Mouse (Mus musculus) forebrain, embryonic 15.5 days (tissue): ENCODE results near the gene Ttc29. TPM values are rescaled to one million over a fixed set of nuclear protein-coding genes. Genes with fewer than 3 reads are reported as not detected.

Experiments used
- ATAC-seq: fragments of 200-750 bp; cut with Nextera tagmentation; replicated peaks from 2 replicates; pipeline ENCODE4 v1.8.0; 2017; ENCODE audit warnings: mild to moderate bottlenecking, moderate TSS enrichment, moderate library complexity
- H3K27ac ChIP-seq: fragments of 300-500 bp; sonication (generic); replicated peaks from 2 replicates; pipeline ENCODE4 v1.5.1; 2015; ENCODE audit warnings: mild to moderate bottlenecking, inconsistent platforms
- H3K27me3 ChIP-seq: fragments of 300-500 bp; sonication (generic); 2 replicates; pipeline ENCODE4 v1.6.1; 2015; ENCODE audit warnings: inconsistent platforms
- H3K36me3 ChIP-seq: fragments of 300-500 bp; sonication (generic); 2 replicates; pipeline ENCODE4 v1.6.1; 2015; ENCODE audit warnings: mild to moderate bottlenecking, inconsistent platforms
- H3K4me1 ChIP-seq: fragments of 300-500 bp; sonication (generic); 2 replicates; pipeline ENCODE4 v1.6.1; 2015; ENCODE audit warnings: inconsistent platforms
- H3K4me2 ChIP-seq: fragments of 300-500 bp; sonication (generic); replicated peaks from 2 replicates; pipeline ENCODE4 v1.6.1; 2015; ENCODE audit warnings: mild to moderate bottlenecking, inconsistent platforms
- H3K4me3 ChIP-seq: fragments of 300-500 bp; sonication (generic); 2 replicates; pipeline ENCODE4 v1.5.1; 2015; ENCODE audit warnings: mild to moderate bottlenecking, inconsistent platforms
- H3K9ac ChIP-seq: fragments of 300-500 bp; sonication (generic); replicated peaks from 2 replicates; pipeline ENCODE4 v1.6.1; 2015; ENCODE audit warnings: mild to moderate bottlenecking, inconsistent platforms
- H3K9me3 ChIP-seq: fragments of 300-500 bp; sonication (generic); 2 replicates; pipeline ENCODE4 v1.6.1; 2016; ENCODE audit warnings: inconsistent platforms
- WGBS: fragments of 180-500 bp; shearing (Covaris S2); methylation state at CpG from one replicate; pipeline ENCODE4 v1.1.7; 2015; ENCODE audit warnings: mixed read lengths; 5-methylcytosine and 5-hydroxymethylcytosine counted together
- polyA plus RNA-seq: library from polyadenylated mRNA; unstranded; fragments of >200 nt; fragmentation: Nextera tagmentation; extraction: Ambion mirVana; gene quantifications from 2 replicates; pipeline ENCODE4 v1.2.1, GENCODE M21; 2015

Gene Ttc29
- polyA plus RNA-seq, 1 experiment from 2014 or later: 1.9 TPM

- Histone ChIP-seq H3K27ac (no peak overlapping the region), H3K27me3 (no peaks in the 10 kb centered on the region), H3K9ac (no peak overlapping the region), H3K4me2 (no peak overlapping the region), H3K4me3 (no peak overlapping the region), H3K9me3 (no peaks in the 10 kb centered on the region), H3K4me1 (no peaks in the 10 kb centered on the region), H3K36me3 (no peaks in the 10 kb centered on the region)
- ATAC-seq: no peak
- WGBS: 63% methylated on average over 2 of the region's 2 CpGs
Measured at GRCm38 (mm10) chr8:78284805-78285204, 71.7 kb downstream of the Ttc29 start.

GRCm38 (mm10) chr8:78285366-78285765 is 72.3 kb downstream of the Ttc29 start:
- no peaks in the 10 kb centered on the region for H3K36me3 ChIP-seq
- no peaks in the 10 kb centered on the region for H3K9me3 ChIP-seq
- 84% methylated on average over 4 of the region's 4 CpGs for WGBS
- H3K27ac ChIP-seq: no peak overlapping the region
- no peak for ATAC-seq
- H3K4me3 ChIP-seq: no peak overlapping the region
- no peaks in the 10 kb centered on the region for H3K27me3 ChIP-seq
- no peaks in the 10 kb centered on the region for H3K4me1 ChIP-seq
- H3K4me2 ChIP-seq: no peak overlapping the region
- H3K9ac ChIP-seq: no peak overlapping the region

DNA sequence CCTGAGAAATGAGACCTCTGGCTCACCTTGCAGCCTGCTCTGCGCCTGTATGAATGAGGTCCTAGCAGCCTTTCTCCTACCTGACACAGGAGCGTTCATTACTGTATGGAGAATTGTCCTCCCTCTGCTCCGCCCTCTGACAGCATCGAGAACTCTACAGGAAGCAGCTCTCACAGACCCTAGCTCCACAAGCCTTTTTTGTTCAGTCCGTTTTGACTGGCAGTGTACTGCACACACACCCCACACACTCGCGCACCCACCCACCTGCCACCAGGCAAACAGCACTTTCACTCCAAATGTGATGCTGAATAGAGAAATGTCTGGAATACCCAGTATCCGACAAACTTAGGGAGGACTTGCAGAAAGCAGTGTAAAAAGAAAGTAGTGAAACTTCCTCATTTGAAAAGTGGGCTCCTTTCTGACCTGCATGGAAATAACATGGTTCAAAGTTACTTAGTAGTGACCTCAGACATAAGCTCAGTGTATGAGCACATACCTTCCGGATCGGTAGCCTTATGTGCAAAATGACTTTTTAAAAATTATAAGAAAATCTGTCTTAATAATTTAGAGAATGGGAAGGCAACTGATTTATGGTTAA is 76.4 kb downstream of the Ttc29 start:
- Histone ChIP-seq H3K27me3 (no peaks in the 10 kb centered on the region), H3K27ac (no peak overlapping the region), H3K9me3 (no peaks in the 10 kb centered on the region), H3K4me2 (no peak overlapping the region), H3K36me3 (no peaks in the 10 kb centered on the region), H3K9ac (no peak overlapping the region), H3K4me3 (no peak overlapping the region), H3K4me1 (no peaks in the 10 kb centered on the region)
- no peak for ATAC-seq
- WGBS: 63% methylated on average over 10 of the region's 10 CpGs

DNA sequence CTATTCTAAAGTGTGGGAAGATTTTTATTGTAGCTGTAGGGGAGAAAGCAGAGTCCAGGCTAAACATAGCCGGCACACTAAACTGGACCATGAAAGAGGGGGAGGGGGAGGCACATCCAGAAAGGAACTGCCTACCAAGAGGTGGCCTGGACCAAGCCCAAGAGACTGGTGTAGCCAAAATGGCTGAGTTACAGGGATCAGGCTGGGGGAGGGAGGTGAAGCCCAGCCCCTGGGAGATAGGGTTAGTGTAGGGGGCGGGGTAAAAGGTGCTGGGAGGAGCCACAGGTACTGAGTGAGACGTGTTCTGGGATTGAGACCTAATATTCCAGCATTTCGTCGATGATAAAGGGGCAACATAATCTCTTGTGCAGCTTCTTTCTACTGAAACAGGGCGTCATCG is 77.2 kb downstream of the Ttc29 start:
- no peak overlapping the region for H3K4me2 ChIP-seq
- no peak for ATAC-seq
- no peaks in the 10 kb centered on the region for H3K4me1 ChIP-seq
- no peaks in the 10 kb centered on the region for H3K36me3 ChIP-seq
- 61% methylated on average over 7 of the region's 7 CpGs for WGBS
- H3K27me3 ChIP-seq: no peaks in the 10 kb centered on the region
- no peak overlapping the region for H3K4me3 ChIP-seq
- no peak overlapping the region for H3K27ac ChIP-seq
- no peak overlapping the region for H3K9ac ChIP-seq
- no peaks in the 10 kb centered on the region for H3K9me3 ChIP-seq

DNA sequence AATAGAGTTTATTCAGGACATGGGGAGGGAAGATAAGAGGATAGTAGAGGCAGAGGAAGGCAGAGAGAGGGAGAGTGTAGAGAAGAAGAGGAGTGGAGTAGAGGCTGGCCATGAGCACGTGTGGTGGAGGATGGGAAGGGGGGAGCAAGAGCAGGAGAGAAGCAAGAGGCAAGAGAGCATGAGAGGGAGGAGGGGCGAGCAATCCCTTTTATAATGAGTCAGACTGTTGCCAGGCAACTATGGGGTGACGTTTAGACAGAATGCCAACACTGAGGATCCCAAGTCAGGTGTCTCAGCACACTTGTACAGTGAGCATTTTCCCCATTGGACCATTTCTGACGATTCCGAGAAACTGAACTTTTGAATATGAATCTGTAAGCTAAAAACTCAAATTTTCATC is 82.4 kb downstream of the Ttc29 start:
- H3K9me3 ChIP-seq: no peaks in the 10 kb centered on the region
- H3K27me3 ChIP-seq: no peaks in the 10 kb centered on the region
- no peaks in the 10 kb centered on the region for H3K4me1 ChIP-seq
- H3K27ac ChIP-seq: no peak overlapping the region
- H3K9ac ChIP-seq: no peak overlapping the region
- ATAC-seq: 0 out of 2 replicates have a peak, but pooled peaks have one; percentile 41
- H3K36me3 ChIP-seq: no peaks in the 10 kb centered on the region
- 50% methylated on average over 5 of the region's 5 CpGs for WGBS
- H3K4me3 ChIP-seq: no peak overlapping the region
- no peak overlapping the region for H3K4me2 ChIP-seq

DNA sequence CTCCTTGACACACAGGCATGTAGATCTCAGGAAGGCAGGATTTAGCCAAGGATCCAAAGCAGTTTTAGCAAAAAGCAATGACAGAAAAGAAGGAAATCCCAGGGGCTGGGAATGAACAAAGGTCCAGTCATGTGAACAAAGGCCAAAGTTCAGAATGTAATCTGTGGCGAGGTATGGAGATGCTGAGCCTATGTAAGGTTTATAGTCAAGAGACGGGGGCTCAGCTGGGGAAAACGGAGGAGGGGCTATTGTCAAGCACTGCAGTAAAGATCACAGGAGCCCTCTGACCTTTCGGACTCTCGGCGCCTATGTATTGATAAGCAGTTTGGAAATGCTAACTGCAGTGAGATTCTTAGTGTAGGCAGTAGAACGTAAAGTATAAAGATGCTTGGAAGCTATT is 90.5 kb downstream of the Ttc29 start:
- H3K4me1 ChIP-seq: no peaks in the 10 kb centered on the region
- H3K36me3 ChIP-seq: no peaks in the 10 kb centered on the region
- H3K27ac ChIP-seq: no peak overlapping the region
- no peak for ATAC-seq
- H3K27me3 ChIP-seq: no peaks in the 10 kb centered on the region
- H3K4me3 ChIP-seq: no peak overlapping the region
- no peak overlapping the region for H3K9ac ChIP-seq
- H3K9me3 ChIP-seq: no peaks in the 10 kb centered on the region
- WGBS: 39% methylated on average over 7 of the region's 7 CpGs
- no peak overlapping the region for H3K4me2 ChIP-seq

GRCm38 (mm10) chr8:78306604-78307003 is 93.5 kb downstream of the Ttc29 start:
- H3K36me3 ChIP-seq: no peaks in the 10 kb centered on the region
- H3K9me3 ChIP-seq: no peaks in the 10 kb centered on the region
- 59% methylated on average over 10 of the region's 10 CpGs for WGBS
- H3K9ac ChIP-seq: no peak overlapping the region
- no peak overlapping the region for H3K4me3 ChIP-seq
- ATAC-seq: peak; percentile 64; the same call in 1 of the 2 replicates
- no peak overlapping the region for H3K27ac ChIP-seq
- H3K27me3 ChIP-seq: no peaks in the 10 kb centered on the region
- no peaks in the 10 kb centered on the region for H3K4me1 ChIP-seq
- H3K4me2 ChIP-seq: no peak overlapping the region

DNA sequence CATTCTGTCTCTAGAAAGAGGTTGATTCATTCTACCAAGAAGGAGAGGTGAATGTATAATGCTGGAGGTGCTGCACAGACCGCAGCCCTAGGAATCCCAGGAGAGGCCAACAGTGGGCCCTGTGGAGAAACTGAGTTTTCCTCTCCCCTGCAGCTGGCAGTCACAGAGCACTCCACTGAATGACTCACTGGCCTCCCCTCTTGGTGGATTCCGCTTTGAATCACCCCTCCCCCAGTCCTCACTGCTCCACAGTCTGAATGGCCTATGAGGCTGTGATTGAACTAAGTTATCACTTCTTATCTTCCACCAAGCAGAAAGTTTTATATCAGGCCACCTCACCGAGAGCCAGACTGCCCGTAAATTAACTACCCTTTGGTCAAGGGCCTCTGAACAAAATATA is 94.0 kb downstream of the Ttc29 start:
- 59% methylated on average over 4 of the region's 4 CpGs for WGBS
- H3K4me3 ChIP-seq: no peak overlapping the region
- no peaks in the 10 kb centered on the region for H3K4me1 ChIP-seq
- H3K27ac ChIP-seq: no peak overlapping the region
- no peak overlapping the region for H3K9ac ChIP-seq
- no peak overlapping the region for H3K4me2 ChIP-seq
- H3K36me3 ChIP-seq: no peaks in the 10 kb centered on the region
- H3K9me3 ChIP-seq: no peaks in the 10 kb centered on the region
- no peak for ATAC-seq
- H3K27me3 ChIP-seq: no peaks in the 10 kb centered on the region

DNA sequence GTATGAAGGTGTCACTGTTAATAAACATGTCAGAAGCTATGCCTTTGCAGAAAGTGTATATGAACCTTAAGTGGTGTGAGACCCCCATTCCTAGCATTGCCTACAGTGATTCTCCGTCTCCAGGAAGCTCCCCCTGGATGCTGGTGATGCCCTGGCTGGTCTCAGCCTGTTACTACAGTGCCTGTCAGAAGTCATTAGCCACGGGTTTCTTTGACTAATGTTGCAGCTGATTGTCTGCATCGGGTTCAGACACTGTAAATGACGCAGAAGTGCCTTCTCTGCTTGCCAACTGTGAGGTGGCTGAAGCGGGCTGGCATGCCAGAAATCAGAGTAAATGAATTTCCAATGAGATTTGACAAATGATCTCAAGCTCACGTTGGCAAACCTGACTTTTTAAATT is 96.4 kb downstream of the Ttc29 start:
- H3K9ac ChIP-seq: no peak overlapping the region
- WGBS: 57% methylated on average over 6 of the region's 6 CpGs
- H3K27me3 ChIP-seq: no peaks in the 10 kb centered on the region
- no peak overlapping the region for H3K4me3 ChIP-seq
- H3K4me2 ChIP-seq: no peak overlapping the region
- H3K9me3 ChIP-seq: no peaks in the 10 kb centered on the region
- no peak for ATAC-seq
- H3K36me3 ChIP-seq: no peaks in the 10 kb centered on the region
- H3K4me1 ChIP-seq: no peaks in the 10 kb centered on the region
- no peak overlapping the region for H3K27ac ChIP-seq

- H3K27me3 ChIP-seq: no peaks in the 10 kb centered on the region
- H3K4me3 ChIP-seq: no peak overlapping the region
- H3K4me2 ChIP-seq: no peak overlapping the region
- no peak overlapping the region for H3K27ac ChIP-seq
- H3K4me1 ChIP-seq: no peaks in the 10 kb centered on the region
- H3K9ac ChIP-seq: no peak overlapping the region
- no peak for ATAC-seq
- WGBS: 56% methylated on average over 9 of the region's 9 CpGs
- H3K36me3 ChIP-seq: no peaks in the 10 kb centered on the region
- H3K9me3 ChIP-seq: no peaks in the 10 kb centered on the region
Measured at GRCm38 (mm10) chr8:78315576-78315975, 102.5 kb downstream of the Ttc29 start.

- no peak for ATAC-seq
- Histone ChIP-seq H3K4me1 (no peaks in the 10 kb centered on the region), H3K9me3 (no peaks in the 10 kb centered on the region), H3K4me2 (no peak overlapping the region), H3K27me3 (no peaks in the 10 kb centered on the region), H3K27ac (no peak overlapping the region), H3K9ac (no peak overlapping the region), H3K36me3 (no peaks in the 10 kb centered on the region), H3K4me3 (no peak overlapping the region)
- WGBS: 85% methylated on average over 2 of the region's 2 CpGs
Measured at GRCm38 (mm10) chr8:78317666-78318065, 104.6 kb downstream of the Ttc29 start.

DNA sequence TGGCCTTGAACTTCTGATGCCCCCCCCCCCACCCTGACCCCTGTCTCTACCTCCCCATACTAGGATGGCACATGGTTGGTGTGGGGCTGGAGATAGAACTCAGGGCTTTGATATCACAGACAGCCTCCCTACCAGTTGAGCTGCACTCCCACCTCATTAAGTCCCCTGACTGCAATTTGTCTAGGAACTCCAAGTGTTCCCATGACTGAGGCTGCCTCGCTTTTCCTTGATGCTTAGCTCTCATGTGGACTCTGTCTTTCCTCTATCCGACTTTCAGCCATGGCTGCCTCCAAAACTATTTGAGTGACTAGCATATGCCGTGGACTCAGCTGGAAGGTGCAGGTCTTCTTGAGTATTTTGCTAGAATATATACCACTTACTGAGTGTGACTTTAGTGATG is 110.3 kb downstream of the Ttc29 start:
- H3K4me3 ChIP-seq: no peak overlapping the region
- no peaks in the 10 kb centered on the region for H3K36me3 ChIP-seq
- no peak overlapping the region for H3K27ac ChIP-seq
- ATAC-seq: no peak
- H3K4me2 ChIP-seq: no peak overlapping the region
- no peak overlapping the region for H3K9ac ChIP-seq
- H3K4me1 ChIP-seq: no peaks in the 10 kb centered on the region
- 92% methylated on average over 3 of the region's 3 CpGs for WGBS
- H3K27me3 ChIP-seq: no peaks in the 10 kb centered on the region
- no peaks in the 10 kb centered on the region for H3K9me3 ChIP-seq
